Mouse (Mus musculus) heart, embryonic 15.5 days (tissue): ENCODE measurements at regions not wholly inside any gene's neighbourhood (a gene's known extent, or its start where the extent isn't known, plus 50 kb on each side); places are given as distances from the start of the nearest gene placed in this dataset.

Experiments used
- ATAC-seq: fragments of 200-750 bp; cut with Nextera tagmentation; replicated peaks from 2 replicates; pipeline ENCODE4 v1.8.0; 2017; ENCODE audit warnings: low read depth, moderate TSS enrichment; ENCODE audit not compliant: insufficient number of reproducible peaks, insufficient read depth, low FRiP score
- H3K27ac ChIP-seq: fragments of 300-500 bp; sonication (generic); 2 replicates; pipeline ENCODE4 v1.5.1; 2015; ENCODE audit warnings: mild to moderate bottlenecking, inconsistent platforms
- H3K27me3 ChIP-seq: fragments of 300-500 bp; sonication (generic); 2 replicates; pipeline ENCODE4 v1.6.1; 2015; ENCODE audit warnings: inconsistent platforms
- H3K36me3 ChIP-seq: fragments of 300-500 bp; sonication (generic); 2 replicates; pipeline ENCODE4 v1.6.1; 2015; ENCODE audit warnings: mild to moderate bottlenecking, inconsistent platforms
- H3K4me1 ChIP-seq: fragments of 300-500 bp; sonication (generic); replicated peaks from 2 replicates; pipeline ENCODE4 v1.6.1; 2015; ENCODE audit warnings: inconsistent platforms
- H3K4me2 ChIP-seq: fragments of 300-500 bp; sonication (generic); 2 replicates; pipeline ENCODE4 v1.6.1; 2015; ENCODE audit warnings: inconsistent platforms, mild to moderate bottlenecking, moderate library complexity
- H3K4me3 ChIP-seq: fragments of 300-500 bp; sonication (generic); 2 replicates; pipeline ENCODE4 v1.5.1; 2015; ENCODE audit warnings: mild to moderate bottlenecking, inconsistent platforms
- H3K9ac ChIP-seq: fragments of 300-500 bp; sonication (generic); 2 replicates; pipeline ENCODE4 v1.6.1; 2015; ENCODE audit warnings: mild to moderate bottlenecking, inconsistent platforms
- H3K9me3 ChIP-seq: fragments of 300-500 bp; sonication (generic); replicated peaks from 2 replicates; pipeline ENCODE4 v1.6.1; 2016; ENCODE audit warnings: inconsistent platforms
- WGBS: fragments of 180-500 bp; shearing (Covaris S2); methylation state at CpG from one replicate; pipeline ENCODE4 v1.1.7; 2015; ENCODE audit warnings: mixed read lengths; 5-methylcytosine and 5-hydroxymethylcytosine counted together

GRCm38 (mm10) chr10:21672171-21672570, 79.2 kb downstream of the 1700020N01Rik start:
- Histone ChIP-seq H3K36me3 (no peaks in the 10 kb centered on the region), H3K27ac (no peak overlapping the region), H3K4me2 (no peak overlapping the region), H3K9ac (no peak overlapping the region), H3K27me3 (no peaks in the 10 kb centered on the region), H3K4me1 (peaks cover 25% of the 10 kb centered on the region), H3K4me3 (no peak overlapping the region), H3K9me3 (no peaks in the 10 kb centered on the region)
- WGBS: 74% methylated on average over 4 of the region's 4 CpGs
- no peak for ATAC-seq

DNA sequence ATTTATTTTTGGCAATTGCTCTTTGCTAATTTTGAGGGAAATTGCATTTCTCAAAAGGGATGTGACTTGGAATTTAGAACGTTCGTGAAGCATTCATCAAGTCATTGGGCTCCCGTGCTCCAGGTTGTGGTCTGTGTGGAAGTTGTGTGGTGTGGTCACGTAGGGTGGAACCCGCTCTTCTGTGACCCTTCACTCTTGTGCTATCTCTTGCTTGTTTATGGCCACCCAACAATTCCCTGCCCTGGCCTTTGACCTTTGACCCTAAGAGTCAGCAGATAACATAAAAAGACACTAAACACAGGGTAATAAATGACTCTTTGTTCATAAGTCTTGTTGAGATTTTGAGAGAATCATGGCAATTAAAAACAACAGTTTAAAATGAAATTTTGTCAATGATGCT, 79.7 kb downstream of the 1700020N01Rik start:
- Histone ChIP-seq H3K9me3 (no peaks in the 10 kb centered on the region), H3K27ac (no peak overlapping the region), H3K4me3 (no peak overlapping the region), H3K4me1 (peaks cover 25% of the 10 kb centered on the region), H3K27me3 (no peaks in the 10 kb centered on the region), H3K36me3 (no peaks in the 10 kb centered on the region), H3K4me2 (no peak overlapping the region), H3K9ac (no peak overlapping the region)
- 68% methylated on average over 5 of the region's 5 CpGs for WGBS
- no peak for ATAC-seq

DNA sequence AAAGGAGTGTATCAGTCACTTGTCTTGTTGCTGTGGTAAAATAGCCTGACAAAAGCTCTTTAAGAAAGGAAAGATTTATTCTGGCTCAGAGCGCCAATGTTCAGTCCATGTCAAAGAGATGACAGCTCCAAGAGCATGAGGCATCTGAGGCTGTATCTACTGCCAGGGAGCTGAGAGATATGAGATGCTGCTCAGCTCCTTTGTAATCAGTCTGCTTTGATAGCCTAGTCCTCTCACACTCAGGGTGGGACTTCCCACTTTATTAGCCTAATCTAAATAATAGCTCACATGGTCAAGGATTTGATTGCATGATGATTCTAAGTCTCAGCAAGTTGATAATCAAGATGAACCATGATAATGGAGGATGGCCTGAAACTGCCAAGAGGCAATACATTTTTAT, 80.9 kb downstream of the 1700020N01Rik start:
- no peaks in the 10 kb centered on the region for H3K36me3 ChIP-seq
- WGBS: 56% methylated on average over 1 of the region's 1 CpGs
- H3K9me3 ChIP-seq: no peaks in the 10 kb centered on the region
- no peak overlapping the region for H3K9ac ChIP-seq
- ATAC-seq: no peak
- H3K27me3 ChIP-seq: no peaks in the 10 kb centered on the region
- H3K4me2 ChIP-seq: no peak overlapping the region
- H3K4me1 ChIP-seq: peaks cover 27% of the 10 kb centered on the region
- H3K4me3 ChIP-seq: no peak overlapping the region
- H3K27ac ChIP-seq: no peak overlapping the region

- H3K4me3 ChIP-seq: no peak overlapping the region
- no peaks in the 10 kb centered on the region for H3K36me3 ChIP-seq
- no peaks in the 10 kb centered on the region for H3K27me3 ChIP-seq
- 91% methylated on average over 14 of the region's 14 CpGs for WGBS
- H3K27ac ChIP-seq: no peak overlapping the region
- no peak overlapping the region for H3K4me2 ChIP-seq
- H3K4me1 ChIP-seq: peaks cover 18% of the 10 kb centered on the region
- no peaks in the 10 kb centered on the region for H3K9me3 ChIP-seq
- no peak overlapping the region for H3K9ac ChIP-seq
- ATAC-seq: no peak
Observed at GRCm38 (mm10) chr10:21675786-21676185, 82.8 kb downstream of the 1700020N01Rik start.

- Histone ChIP-seq H3K36me3 (no peaks in the 10 kb centered on the region), H3K9ac (no peak overlapping the region), H3K4me3 (no peak overlapping the region), H3K4me2 (no peak overlapping the region), H3K9me3 (no peaks in the 10 kb centered on the region), H3K27me3 (no peaks in the 10 kb centered on the region), H3K27ac (no peak overlapping the region), H3K4me1 (peaks cover 11% of the 10 kb centered on the region)
- no peak for ATAC-seq
- 97% methylated on average over 9 of the region's 9 CpGs for WGBS
Observed at GRCm38 (mm10) chr10:21677911-21678310, 85.0 kb downstream of the 1700020N01Rik start.

- 80% methylated on average over 6 of the region's 6 CpGs for WGBS
- no peak for ATAC-seq
- 0 out of 2 replicates have a peak, but pooled peaks cover 7% of the 10 kb centered on the region for H3K4me1 ChIP-seq
- no peaks in the 10 kb centered on the region for H3K36me3 ChIP-seq
- no peaks in the 10 kb centered on the region for H3K27me3 ChIP-seq
- H3K9ac ChIP-seq: no peak overlapping the region
- H3K4me3 ChIP-seq: no peak overlapping the region
- H3K9me3 ChIP-seq: no peaks in the 10 kb centered on the region
- peak overlapping the region; percentile 25; the same call in 1 of the 2 replicates for H3K27ac ChIP-seq
- no peak overlapping the region for H3K4me2 ChIP-seq
Observed at GRCm38 (mm10) chr10:21678372-21678771, 85.4 kb downstream of the 1700020N01Rik start.

GRCm38 (mm10) chr10:21678811-21679451, 86.0 kb downstream of the 1700020N01Rik start:
- Histone ChIP-seq H3K9me3 (no peaks in the 10 kb centered on the region), H3K4me2 (0 out of 2 replicates have a peak overlapping the region, but pooled peaks have one; percentile 16), H3K36me3 (no peaks in the 10 kb centered on the region), H3K9ac (no peak overlapping the region), H3K4me3 (no peak overlapping the region), H3K4me1 (0 out of 2 replicates have a peak, but pooled peaks cover 3% of the 10 kb centered on the region), H3K27me3 (no peaks in the 10 kb centered on the region), H3K27ac (peak overlapping the region; percentile 25; the same call in 1 of the 2 replicates)
- 43% methylated on average over 10 of the region's 10 CpGs for WGBS
- ATAC-seq: peak; percentile 53; the same call in 1 of the 2 replicates

DNA sequence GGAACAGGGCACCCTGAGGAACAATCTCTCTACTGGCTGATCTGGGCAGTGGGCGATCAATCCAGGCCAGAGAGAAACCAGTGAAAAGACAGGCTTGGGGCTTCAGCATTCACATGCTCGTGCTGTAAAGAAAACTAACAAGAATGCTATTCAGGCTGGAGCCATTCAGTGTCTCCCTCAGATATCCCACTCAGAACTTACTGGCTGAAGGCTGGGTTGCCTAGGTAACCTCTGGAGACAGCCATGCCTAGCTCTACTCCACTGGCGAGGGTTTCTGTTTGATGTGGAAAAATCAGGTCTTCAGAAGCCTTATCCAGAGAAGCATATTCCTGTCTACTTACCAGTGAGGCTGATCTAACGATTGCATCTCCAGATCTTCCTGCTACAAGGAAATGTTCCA, 87.8 kb downstream of the 1700020N01Rik start:
- Histone ChIP-seq H3K9ac (no peak overlapping the region), H3K4me3 (no peak overlapping the region), H3K4me2 (no peak overlapping the region), H3K27me3 (no peaks in the 10 kb centered on the region), H3K9me3 (no peaks in the 10 kb centered on the region), H3K4me1 (peaks cover 16% of the 10 kb centered on the region), H3K27ac (no peak overlapping the region), H3K36me3 (no peaks in the 10 kb centered on the region)
- no peak for ATAC-seq
- 54% methylated on average over 4 of the region's 4 CpGs for WGBS

GRCm38 (mm10) chr10:21684286-21685013, 91.5 kb downstream of the 1700020N01Rik start:
- Histone ChIP-seq H3K4me3 (no peak overlapping the region), H3K9ac (no peak overlapping the region), H3K4me1 (peaks cover 19% of the 10 kb centered on the region), H3K9me3 (no peaks in the 10 kb centered on the region), H3K4me2 (no peak overlapping the region), H3K27me3 (no peaks in the 10 kb centered on the region), H3K36me3 (no peaks in the 10 kb centered on the region), H3K27ac (0 out of 2 replicates have a peak overlapping the region, but pooled peaks have one; percentile 18)
- no peak for ATAC-seq
- 43% methylated on average over 9 of the region's 9 CpGs for WGBS

GRCm38 (mm10) chr10:21685122-21685798, 92.3 kb downstream of the 1700020N01Rik start:
- ATAC-seq: 0 out of 2 replicates have a peak, but pooled peaks have one; percentile 43
- H3K9ac ChIP-seq: no peak overlapping the region
- no peaks in the 10 kb centered on the region for H3K36me3 ChIP-seq
- 18% methylated on average over 9 of the region's 9 CpGs for WGBS
- no peaks in the 10 kb centered on the region for H3K9me3 ChIP-seq
- peak overlapping the region; percentile 38 for H3K27ac ChIP-seq
- H3K4me1 ChIP-seq: peaks cover 19% of the 10 kb centered on the region
- H3K4me3 ChIP-seq: no peak overlapping the region
- peak overlapping the region; percentile 20 for H3K4me2 ChIP-seq
- no peaks in the 10 kb centered on the region for H3K27me3 ChIP-seq

GRCm38 (mm10) chr10:21686060-21686459, 93.1 kb downstream of the 1700020N01Rik start:
- Histone ChIP-seq H3K4me2 (no peak overlapping the region), H3K27me3 (no peaks in the 10 kb centered on the region), H3K4me3 (no peak overlapping the region), H3K36me3 (no peaks in the 10 kb centered on the region), H3K9me3 (no peaks in the 10 kb centered on the region), H3K4me1 (peaks cover 19% of the 10 kb centered on the region), H3K27ac (peak overlapping the region; percentile 38; the same call in 1 of the 2 replicates), H3K9ac (no peak overlapping the region)
- WGBS: 29% methylated on average over 9 of the region's 9 CpGs
- no peak for ATAC-seq
